Mouse (Mus musculus): Measurements from ENCODE around the gene Pard3b. TPM values are rescaled to one million over a fixed set of nuclear protein-coding genes. Genes with fewer than 3 reads are reported as not detected.

Pard3b gene
- total RNA-seq, 2 experiments from 2014 or later, result 11.4 to 15.0 TPM

GRCm38 (mm10) chr1:62051186-62051825, 412.7 kb downstream of the Pard3b start:
- no peak for DNase-seq
- intact Hi-C loops (cut with DNase I), result no loop called here

DNA sequence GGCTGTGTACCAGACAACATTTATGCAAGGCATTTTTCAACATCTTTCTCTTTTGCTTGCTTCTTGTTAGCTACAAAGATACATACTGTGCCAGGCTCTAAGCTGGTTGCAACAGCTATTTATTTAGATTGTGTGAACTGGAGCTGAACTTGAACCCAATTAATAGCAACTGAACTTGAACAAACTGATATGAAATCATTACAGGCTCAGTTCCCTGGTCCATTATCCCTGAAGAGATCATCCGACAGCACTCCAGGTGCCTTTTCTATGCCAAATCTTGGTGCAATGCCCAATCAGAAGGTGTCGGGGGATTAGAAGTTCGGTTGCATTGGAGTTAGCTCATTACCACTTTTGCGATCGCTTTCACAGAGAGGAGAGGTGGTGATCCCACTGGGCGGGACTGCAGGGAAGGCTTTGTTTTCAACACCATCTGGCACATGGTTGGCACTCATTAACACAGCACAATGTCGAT, 414.6 kb downstream of the Pard3b start:
- intact Hi-C loops (cut with DNase I), result no loop called here
- DNase-seq, result no peak

GRCm38 (mm10) chr1:62055280-62055679, 416.7 kb downstream of the Pard3b start:
- DNase-seq, result no peak
- intact Hi-C loops (cut with DNase I), result no loop called here

GRCm38 (mm10) chr1:62070617-62071016, 432.0 kb downstream of the Pard3b start:
- intact Hi-C loops (cut with DNase I), result no loop called here
- DNase-seq, result no peak

- no peak for DNase-seq
- intact Hi-C loops (cut with DNase I), result no loop called here
Observed at GRCm38 (mm10) chr1:62071139-62071538, 432.5 kb downstream of the Pard3b start.

DNA sequence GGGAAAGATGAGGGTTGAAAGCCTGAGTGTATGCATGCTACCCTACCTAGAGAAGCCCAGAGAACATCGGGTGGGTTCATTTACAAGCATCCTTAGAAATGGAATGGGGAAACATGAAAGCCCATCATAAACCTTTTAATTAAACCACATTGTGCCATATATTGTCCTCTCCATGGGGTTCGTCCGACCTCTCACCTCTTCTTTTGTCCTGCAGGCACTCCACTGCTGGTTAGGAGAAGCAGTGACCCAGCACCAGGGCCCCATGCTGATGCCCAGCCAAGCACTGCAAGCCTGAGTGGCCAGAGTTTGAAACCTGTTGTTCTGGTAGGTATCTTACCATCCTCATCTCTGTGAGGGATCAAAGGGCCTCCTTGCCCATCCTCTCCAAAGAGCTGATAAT, 437.5 kb downstream of the Pard3b start:
- no peak for DNase-seq
- intact Hi-C loops (cut with DNase I), result no loop called here

DNA sequence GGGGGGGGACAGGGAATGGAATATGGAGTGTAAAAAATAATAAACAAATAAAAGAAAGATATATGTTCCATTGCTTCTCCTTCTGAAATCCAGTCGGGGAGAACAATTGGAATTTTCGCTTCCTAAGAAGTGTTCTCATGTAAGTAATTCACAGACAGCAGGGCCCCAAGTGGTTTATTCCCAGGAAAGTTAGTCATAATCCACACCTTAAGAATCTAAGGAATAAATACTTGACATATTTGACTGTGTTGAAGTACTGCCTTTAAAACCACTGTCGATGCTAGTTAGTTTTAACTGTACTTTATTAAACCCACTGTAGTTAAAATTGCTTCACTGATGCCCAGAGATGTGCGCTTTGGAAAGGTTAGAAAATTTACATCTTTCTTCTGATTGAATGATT, 442.5 kb downstream of the Pard3b start:
- no peak for DNase-seq
- intact Hi-C loops (cut with DNase I), result no loop called here

DNA sequence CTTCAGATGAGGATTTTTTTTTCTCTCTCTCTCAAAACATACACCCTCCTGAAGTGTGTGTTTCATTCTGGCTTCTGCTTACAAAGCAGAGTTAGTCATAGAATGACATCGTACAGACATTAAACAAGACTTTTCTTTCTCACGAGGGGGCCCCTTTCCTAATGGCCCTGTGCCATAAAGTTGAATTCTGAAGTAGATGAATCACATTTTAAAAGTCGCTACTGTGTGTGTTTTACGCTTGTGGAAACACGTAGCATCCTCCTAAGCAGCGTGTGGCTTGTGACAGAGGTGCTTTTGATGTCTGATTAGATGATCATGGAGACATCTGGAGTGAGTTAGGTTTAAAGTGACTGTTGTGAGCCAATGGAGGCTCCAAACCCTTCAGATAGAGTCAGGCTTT, 447.4 kb downstream of the Pard3b start:
- no peak for DNase-seq
- intact Hi-C loops (cut with DNase I), result no loop called here

DNA sequence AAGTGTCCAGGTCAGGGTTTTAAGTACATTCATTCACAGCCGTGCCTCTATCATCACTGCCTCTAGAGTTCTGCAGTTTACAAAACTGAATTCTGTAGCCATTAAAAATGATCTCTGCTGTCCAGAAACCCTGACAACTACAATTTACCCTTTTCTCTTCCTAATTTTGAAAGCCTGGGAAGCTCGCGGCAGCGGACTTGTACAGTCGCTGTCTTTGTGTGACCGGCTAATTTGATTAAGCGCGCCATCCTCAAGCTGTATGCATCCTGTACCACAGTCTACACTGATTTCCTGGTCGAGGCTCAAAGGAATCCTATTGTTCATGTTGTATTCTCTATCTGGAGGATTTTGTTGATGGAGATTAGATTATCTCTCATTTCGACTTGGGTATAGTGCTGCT, 448.8 kb downstream of the Pard3b start:
- intact Hi-C loops (cut with DNase I), result no loop called here
- DNase-seq, result no peak

- no peak for DNase-seq
- intact Hi-C loops (cut with DNase I), result no loop called here
Observed at GRCm38 (mm10) chr1:62094885-62095284, 456.3 kb downstream of the Pard3b start.

GRCm38 (mm10) chr1:62122426-62122825, 483.8 kb downstream of the Pard3b start:
- no peak for DNase-seq
- intact Hi-C loops (cut with DNase I), result no loop called here

- DNase-seq, result no peak
- intact Hi-C loops (cut with DNase I), result no loop called here
Observed at GRCm38 (mm10) chr1:62129186-62129585, 490.6 kb downstream of the Pard3b start.

- intact Hi-C loops (cut with DNase I), result no loop called here
- DNase-seq, result no peak
Observed at GRCm38 (mm10) chr1:62148134-62148533, 509.5 kb downstream of the Pard3b start.

- intact Hi-C loops (cut with DNase I), result no loop called here
Observed at GRCm38 (mm10) chr1:62148786-62149185, 510.2 kb downstream of the Pard3b start.

DNA sequence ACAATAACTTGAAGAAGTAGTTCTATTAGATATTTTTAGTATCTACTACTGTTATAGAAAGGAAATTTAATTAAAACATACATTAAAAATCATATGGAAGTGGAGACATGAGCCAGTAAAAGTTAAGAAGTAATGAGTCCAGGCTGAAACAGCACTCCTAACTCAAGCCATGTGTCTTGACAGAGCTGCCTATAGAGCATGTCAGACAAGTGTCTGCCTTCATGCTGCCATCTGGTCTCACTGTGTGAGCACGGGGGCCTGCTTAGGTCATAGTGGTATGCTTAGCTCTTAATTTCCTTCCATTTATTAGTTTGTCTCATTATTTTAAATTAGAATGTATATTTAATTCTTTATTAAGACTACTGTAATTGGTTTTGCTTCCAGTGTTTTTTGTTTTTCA, 517.3 kb downstream of the Pard3b start:
- no peak for DNase-seq

More at GRCm38 (mm10) chr1:62148786-62149185, 510.2 kb downstream of the Pard3b start:
- no peak for DNase-seq

GRCm38 (mm10) chr1:62159592-62159991, 521.0 kb downstream of the Pard3b start:
- intact Hi-C loops (cut with DNase I), result no loop called here
- DNase-seq, result no peak

More for the DNA sequence above, 517.3 kb downstream of the Pard3b start:
- intact Hi-C loops (cut with DNase I), result no loop called here

- DNase-seq, result peak in 1 of 2 experiments; percentile 16
- intact Hi-C loops (cut with DNase I), result no loop called here
Observed at GRCm38 (mm10) chr1:62175013-62175640, 536.5 kb downstream of the Pard3b start.

GRCm38 (mm10) chr1:62181638-62182037, 543.0 kb downstream of the Pard3b start:
- intact Hi-C loops (cut with DNase I), result loop anchor here (5.0 kb wide), 1 partner anchor 521 kb away; the partner anchor contains the start of gene Nrp2
- peak; percentile 7 to 8 for DNase-seq

- no peak for DNase-seq
- intact Hi-C loops (cut with DNase I), result loop anchor here (5.0 kb wide), 1 partner anchor 520 kb away; the partner anchor contains the start of gene Nrp2
Observed at GRCm38 (mm10) chr1:62182634-62183033, 544.0 kb downstream of the Pard3b start.

DNA sequence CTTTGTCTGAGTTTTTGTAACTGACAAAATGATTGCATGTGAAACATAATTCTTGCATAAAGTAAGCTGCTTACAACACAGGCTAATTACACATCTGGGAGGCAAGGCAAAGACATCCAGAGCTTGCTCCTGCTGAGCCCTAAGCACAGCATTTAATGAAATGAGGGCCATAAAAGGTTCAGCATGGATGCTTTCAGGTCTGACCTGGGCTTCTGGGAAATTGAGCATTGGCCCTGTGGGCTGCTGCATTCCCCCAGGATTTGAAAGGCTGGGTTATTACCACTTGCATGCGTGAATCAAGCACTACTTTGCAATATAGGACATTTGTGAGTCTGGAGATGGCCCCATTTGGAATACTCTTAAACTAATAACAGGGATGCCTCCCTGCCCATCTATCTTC, 552.2 kb downstream of the Pard3b start:
- no peak for DNase-seq
- intact Hi-C loops (cut with DNase I), result no loop called here

GRCm38 (mm10) chr1:62197515-62197914, 558.9 kb downstream of the Pard3b start:
- no peak for DNase-seq
- intact Hi-C loops (cut with DNase I), result no loop called here

DNA sequence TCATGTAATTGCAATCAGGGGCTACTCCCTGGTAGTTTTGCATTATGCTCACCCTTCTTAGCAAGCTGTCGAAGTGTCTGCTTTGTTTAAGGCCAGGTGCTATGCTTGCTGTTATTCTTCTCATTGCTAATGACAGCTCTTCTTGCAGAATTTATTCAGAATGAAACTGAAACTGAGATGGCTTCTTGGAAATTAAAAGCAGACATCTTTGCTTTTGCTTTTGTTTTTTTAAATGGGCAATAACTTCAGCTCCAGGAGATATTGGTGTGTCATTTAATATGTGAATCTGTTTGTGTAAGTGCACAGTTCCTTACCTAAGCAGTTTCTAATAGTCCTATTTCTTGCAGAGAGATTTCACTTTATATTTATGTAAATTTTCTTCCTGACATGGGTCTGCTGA, 562.3 kb downstream of the Pard3b start:
- no peak for DNase-seq
- intact Hi-C loops (cut with DNase I), result no loop called here
